Mouse (Mus musculus): ENCODE measurements around the gene Plin2. TPM values are rescaled to one million over a fixed set of nuclear protein-coding genes. Genes with fewer than 3 reads are reported as not detected.
A peak's percentile ranks its signal among the peaks of the same experiment; 100 is the strongest.

Plin2 gene
- 10 to 100 TPM; 13.1 to 15.0 TPM for total RNA-seq (2021)

DNA sequence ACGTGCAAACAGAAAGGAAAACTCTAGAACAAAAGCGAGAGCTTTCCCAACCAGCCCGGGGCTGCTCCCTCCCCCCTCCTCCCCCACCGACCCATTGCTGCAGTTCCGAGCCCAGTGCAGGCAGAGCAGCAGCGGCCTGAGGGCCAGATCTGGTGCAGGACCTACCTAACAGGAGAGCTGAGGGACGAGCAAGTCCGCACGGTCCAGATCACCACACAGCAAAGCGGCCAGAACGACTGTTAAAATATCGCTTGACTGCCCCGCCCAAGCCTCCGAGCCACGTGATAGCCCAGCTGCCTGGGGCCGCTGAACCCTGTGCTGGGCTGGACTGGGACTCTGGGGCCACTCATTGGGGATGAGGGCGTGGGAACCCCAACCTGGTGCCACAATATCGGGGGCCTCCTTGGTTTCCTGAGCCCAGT, at the start of gene Plin2:
Gene Plin2 (minus strand): TSS at position 281 of the 422 bp plus-strand sequence.
- peak in 1 of 2 experiments; percentile 22 for DNase-seq (ENCODE audit: extremely low spot score in 1 of 2, low spot score in 1 of 2)

DNA sequence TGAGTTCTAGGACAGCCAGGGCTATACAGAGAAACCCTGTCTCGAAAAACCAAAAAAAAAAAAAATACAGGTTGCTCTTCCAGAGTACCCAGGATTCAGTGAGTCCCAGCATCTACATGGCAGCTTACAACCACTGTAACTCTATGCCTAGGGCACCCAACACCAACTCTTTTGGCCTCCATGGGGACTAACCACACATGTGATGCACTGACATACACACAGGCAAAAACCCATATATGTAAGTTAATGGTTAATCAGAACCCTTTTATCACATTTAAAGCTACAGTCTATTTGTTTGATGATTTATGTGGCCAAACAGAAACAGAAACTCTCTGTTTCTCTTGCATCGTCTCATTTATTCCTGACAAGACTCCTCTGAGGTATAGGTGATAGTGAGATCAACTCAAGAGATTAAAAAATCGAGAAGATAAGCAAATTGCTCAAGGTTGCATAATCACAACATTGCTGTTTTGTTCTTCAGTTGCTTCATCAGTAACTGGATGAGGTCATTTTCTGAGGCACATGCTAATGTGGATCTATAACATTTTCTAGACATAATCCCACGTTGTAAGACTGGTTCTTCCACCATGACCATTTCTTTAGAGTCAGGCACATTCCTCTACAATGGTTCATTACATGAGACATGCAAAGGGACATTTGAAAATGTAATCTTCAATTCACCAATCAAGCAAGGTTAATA, 49.2 kb upstream of the Plin2 start:
- DNase-seq (ENCODE audit: extremely low spot score in 1 of 2, low spot score in 1 of 2): no peak

DNA sequence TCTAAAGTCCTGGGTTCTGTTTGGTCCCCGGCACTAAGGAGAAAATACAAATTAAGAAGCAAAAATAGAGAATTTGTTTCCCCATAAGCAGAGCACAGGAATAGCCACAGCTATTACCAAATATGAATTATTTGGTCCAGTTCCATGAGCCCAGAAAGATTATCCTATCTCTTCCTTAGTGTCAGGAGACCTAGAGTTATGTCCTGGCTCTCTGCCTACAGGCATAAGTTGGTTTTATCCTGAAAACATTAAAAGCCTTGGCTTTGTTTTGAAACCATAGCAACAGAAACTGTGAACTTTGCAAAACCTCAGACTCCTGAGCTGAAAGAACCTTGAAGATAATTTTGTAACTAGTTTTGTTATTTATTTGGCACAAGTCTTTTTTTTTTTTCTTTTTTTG, 47.3 kb upstream of the Plin2 start:
- DNase-seq (ENCODE audit: extremely low spot score in 1 of 2, low spot score in 1 of 2): no peak

DNA sequence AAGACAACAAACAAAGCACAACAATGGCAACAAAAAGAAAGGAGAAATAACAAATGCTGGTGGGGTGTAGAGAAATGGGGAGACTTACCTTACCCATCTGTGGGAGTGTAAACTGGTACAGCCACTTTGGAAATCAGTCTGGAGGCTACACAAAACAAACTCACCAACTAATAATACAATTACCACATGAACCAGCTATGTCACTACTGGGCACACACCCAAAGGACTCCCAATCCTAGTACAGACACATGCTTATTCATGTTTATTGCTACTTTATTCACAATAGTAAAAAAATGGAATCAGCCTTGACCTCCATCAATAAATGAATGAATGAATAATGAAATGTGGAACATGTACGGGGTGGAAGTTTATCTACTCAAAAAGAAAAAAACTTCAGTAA, 45.5 kb upstream of the Plin2 start:
- no peak for DNase-seq (ENCODE audit: extremely low spot score in 1 of 2, low spot score in 1 of 2)

DNA sequence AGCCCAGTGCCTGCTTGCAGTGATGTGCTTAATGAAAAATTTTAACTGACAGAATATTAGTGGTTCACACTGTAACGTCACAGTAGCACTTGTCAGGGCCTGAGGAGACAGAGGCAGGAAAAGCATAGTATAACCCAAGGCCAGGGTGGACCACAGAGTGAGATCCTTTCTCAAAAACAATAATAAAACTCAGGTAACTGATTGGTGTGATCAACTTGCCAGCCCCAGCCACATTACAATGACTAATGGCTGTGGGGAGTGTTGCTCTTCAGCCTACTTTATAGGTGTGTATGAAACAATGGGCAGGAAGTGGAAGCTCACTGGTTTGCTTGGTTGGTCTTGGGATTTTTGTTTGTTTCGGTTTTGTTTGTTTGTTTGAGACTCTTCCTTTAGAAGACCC, 43.7 kb upstream of the Plin2 start:
- DNase-seq (ENCODE audit: extremely low spot score in 1 of 2, low spot score in 1 of 2): no peak

DNA sequence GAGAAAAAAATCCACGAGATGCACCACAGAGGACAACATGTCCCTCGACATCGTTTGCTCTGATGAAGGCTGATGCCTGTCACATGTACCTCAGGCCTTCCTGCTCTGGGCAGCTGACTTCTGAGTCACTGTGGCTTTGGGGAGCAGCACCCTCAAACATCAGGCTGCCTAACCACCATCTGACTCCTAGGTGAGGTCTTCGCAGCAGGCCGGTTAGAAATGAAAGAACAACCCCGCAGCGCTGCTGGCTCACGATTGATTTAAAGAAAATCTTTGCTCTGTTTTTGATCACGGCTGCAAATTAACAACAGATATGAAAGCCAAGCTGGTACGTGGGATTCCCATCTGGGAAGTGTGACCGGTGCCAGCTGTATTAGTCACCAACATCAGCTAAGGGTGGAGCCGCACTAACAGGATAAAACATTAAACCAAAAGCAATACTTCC, 42.9 kb upstream of the Plin2 start:
- DNase-seq (ENCODE audit: extremely low spot score in 1 of 2, low spot score in 1 of 2): peak; percentile 27 to 43

DNA sequence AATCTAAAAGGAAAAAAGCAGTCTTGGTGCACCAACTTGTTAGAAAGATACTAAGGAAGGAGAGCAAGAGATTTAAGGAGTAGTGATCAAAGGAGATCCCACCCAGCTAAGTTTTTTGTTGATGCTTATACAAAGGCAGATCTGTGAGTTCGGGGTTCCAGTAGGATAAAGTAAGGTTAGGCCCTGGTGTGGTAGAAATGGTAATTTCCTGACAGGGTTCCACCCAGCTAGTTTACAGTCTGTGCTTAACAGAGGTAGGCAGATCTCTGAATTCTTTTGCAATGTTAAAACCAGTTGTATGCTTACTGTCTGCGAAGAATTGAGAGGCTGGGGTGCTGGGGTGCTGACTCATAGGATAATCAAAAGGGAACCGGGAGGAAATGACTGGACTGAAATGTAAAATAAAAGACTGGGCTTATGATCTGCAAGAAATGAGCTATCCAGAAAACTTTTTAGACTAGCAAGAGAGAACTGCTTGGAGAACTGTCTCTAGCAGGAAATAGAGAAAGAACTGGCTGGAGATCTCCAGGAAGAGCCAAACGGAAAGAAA, 40.9 kb upstream of the Plin2 start:
- no peak for DNase-seq (ENCODE audit: extremely low spot score in 1 of 2, low spot score in 1 of 2)

DNA sequence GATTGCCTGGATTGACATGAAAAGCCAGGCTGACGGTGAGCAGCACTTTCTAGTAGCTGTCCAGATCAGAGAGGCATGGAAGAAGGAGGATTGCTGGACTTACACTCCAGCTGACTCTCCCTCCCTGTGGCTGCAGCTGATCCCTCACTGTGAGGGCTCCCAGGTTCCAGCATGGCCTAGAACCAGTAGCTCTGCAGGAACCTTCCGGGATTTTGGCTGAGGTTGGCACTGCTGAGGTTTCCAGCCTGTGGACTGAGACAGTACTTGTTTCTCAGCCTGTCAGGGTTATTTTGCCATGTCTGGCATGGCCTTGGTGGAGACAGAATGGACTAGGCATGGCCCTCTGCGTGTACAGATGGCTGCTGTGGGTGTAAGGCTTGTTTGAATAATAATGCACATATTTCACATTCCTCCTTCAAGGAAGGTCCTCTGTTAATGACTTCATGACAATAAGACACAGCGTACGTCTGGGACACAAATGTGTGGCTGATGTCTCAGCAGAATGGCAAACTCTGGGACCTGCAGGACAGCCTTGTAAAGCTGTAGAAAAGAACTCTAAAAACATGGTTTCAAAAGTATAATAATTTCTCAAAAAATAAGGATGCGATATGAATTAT, 40.3 kb upstream of the Plin2 start:
- DNase-seq (ENCODE audit: extremely low spot score in 1 of 2, low spot score in 1 of 2): no peak

DNA sequence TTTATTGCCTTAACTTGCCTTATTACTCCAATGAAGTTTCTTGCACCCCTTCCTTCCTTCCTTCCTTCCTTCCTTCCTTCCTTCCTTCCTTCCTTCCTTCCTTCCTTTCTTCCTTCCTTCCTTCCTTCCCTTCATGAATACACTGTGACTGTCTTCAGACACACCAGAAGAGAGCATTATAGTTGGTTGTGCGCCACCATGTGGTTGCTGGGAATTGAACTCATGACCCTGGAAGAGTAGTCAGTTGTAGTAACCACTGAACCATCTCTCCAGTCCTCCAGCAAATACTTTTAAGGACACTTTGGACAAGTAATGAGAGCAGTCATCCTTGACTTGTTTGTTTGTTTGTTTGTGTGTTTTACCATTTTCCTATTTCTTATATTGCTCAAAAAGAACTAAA, 38.9 kb upstream of the Plin2 start:
- DNase-seq (ENCODE audit: extremely low spot score in 1 of 2, low spot score in 1 of 2): no peak

DNA sequence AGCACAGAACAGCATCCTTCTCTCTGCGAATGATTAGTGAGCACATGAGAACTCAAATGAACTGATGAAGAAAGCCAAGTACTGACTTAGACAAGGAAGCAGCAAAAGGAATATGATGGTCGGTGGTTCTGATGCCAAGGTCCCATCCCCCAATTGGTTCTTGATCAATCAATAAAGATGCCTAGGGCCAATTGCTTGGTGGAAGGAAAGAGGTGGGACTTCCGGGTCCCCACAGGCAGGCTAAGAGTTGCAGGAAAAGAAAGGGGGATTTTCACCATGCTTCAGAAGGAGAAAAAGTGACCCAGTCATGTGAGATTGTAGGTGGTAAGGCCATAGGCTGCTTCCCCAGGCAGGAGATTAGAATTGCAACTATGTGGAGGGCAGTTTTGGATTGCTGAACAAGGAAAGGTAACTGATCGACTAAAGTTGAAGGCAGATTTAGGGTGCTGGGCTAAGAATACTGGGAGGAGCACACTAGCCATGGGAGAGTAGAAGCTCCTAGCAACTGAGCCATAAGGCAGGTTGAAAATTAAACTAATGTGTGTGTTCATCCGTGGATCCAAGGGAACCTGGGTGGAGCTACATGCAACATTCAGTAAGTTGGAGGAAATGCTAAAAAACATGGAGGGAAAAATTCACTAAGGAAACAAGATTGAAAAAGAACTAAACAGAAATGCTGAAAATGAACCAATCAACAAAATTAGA, 29.5 kb upstream of the Plin2 start:
- no peak for DNase-seq (ENCODE audit: extremely low spot score in 1 of 2, low spot score in 1 of 2)

DNA sequence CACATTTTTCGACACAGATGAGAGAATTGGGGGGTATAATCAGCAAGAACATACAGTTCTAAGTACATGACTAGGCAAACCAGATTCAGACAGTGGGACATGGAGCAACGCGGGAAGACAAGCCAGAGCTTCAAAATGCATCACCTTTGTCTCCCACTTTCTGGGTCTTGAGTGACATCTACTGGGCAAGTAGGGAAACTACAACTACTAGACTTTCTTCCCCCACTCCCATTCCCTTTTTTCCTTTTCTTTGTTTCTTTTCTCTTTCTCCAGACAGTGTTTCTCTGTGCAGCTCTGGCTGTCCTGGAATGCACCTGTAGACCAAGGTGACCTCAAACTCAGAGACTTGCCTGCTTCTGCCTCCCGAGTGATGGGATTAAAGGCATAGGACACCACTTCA, 27.0 kb upstream of the Plin2 start:
- no peak for DNase-seq (ENCODE audit: extremely low spot score in 1 of 2, low spot score in 1 of 2)

DNA sequence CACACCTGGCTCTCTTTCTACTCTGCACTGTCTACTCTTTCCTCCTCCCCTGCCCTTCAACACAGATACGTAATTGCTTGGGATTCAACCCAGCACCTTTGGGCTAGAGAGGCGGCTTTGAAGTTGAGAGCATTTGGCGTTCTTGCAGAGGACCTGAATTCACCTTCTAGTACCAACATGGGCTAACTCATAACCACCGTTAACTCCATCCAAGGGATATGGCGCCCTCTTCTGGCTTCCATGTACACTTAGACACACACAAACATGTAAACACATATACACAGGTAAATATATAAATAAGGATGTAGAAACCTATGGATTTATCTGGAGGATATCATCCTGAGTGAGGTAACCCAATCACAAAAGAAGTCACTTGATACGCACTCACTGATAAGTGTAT, 25.2 kb upstream of the Plin2 start:
- DNase-seq (ENCODE audit: extremely low spot score in 1 of 2, low spot score in 1 of 2): peak in 1 of 2 experiments; percentile 49

DNA sequence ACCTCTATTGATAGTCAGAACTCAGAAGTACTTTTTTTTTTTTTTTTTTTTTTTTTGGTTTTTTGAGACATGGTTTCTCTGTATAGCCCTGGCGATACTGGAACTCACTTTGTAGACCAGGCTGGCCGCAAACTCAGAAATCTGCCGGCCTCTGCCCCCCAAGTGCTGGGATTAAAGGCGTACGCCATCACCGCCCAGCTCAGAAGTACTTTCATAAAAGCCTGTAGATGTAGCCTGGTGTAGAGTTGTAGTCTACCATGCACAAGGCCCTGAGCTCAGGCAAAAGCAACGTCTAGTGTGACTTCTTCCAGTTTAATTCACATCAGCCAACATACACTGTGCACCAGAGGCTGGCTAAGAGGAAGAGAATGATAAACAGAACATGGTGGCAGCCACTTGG, 23.1 kb upstream of the Plin2 start:
- DNase-seq (ENCODE audit: extremely low spot score in 1 of 2, low spot score in 1 of 2): no peak

DNA sequence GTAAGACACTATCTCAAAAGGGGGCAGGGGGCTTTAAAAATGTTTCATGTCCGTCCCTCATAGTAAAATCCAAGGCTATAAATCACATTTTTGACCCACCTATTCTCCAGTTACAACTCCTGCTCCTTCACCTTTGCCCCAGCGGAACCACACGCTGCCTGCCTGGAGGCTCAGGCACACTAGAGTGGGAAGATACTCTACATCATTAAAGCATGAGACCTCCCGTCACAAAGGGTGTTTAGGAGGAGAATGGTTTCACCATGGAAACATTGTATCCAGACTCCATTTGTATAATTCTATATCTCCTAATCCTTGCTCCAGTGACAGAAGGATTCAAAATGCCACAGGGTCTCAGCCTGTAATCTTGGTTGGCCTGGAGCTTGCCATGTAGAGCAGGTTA, 21.4 kb upstream of the Plin2 start:
- DNase-seq (ENCODE audit: extremely low spot score in 1 of 2, low spot score in 1 of 2): no peak

DNA sequence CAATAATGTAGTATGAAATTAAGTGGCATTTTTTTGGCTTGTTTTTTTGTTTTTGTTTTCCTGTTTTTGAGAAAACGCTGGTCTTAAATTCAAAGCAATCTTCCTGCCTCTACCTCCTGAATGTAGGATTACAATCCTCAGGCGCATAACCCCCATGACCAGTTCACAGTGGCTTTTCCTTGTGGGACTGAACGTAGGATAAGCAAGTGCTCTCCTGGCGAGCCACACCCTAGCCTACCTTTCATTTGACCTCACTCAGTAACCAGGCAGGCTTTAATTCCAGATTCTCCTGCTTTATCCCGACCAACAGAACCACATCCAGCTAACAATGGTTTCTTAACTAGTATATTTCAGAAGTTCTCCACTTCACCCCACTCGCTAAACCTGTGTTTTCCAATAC, 20.9 kb upstream of the Plin2 start:
- DNase-seq (ENCODE audit: extremely low spot score in 1 of 2, low spot score in 1 of 2): no peak

DNA sequence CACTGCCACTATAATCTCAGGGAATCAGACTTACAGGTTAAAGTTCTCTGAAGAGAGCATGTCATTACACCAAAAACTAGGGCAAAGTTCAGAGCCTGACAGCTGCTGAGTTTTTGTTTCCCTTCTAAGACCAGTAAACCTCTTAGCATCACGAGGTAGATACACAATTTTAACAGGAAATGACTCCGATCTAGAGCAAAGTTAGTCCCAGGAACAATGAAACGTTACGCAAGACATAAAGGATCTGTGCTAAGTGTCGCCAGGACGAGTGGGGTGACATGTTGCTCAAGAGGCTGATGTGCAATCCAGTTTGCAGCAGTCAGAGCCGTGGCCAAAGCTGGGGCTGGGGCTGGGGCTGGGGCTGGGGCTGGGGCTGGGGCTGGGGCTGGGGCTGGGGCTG, 20.3 kb upstream of the Plin2 start:
- no peak for DNase-seq (ENCODE audit: extremely low spot score in 1 of 2, low spot score in 1 of 2)

DNA sequence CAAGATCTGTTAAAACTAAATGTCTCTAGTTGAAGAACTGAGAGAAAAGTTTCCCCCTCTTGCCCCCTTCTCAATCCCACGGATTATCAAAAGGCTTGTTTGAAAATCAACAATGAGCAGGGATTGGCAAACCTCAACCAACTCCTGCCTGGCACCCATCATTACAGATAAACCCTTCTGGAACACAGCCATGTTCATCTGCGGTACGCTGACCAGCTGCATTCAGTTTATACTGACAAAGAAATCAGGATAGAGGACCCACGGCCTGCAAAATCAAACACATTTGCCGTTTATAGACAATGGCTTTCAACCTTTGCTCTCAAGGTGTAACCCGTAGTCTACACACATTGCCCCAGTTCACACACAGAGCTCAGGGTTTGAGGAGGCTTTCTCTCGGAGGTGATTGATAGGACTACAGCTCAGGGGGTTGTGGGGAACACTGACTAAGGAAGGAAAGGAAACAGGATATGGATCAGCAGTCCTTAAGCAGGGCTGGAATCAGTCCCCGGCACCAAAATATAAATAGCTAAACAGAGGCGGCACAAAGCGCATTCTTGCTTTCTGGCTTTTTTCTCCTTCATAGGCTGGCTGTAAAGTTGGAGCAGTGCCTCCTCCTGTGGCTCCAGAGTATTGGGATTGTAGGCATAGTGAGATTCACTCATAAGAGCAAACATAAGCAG, 19.3 kb upstream of the Plin2 start:
- no peak for DNase-seq (ENCODE audit: extremely low spot score in 1 of 2, low spot score in 1 of 2)

DNA sequence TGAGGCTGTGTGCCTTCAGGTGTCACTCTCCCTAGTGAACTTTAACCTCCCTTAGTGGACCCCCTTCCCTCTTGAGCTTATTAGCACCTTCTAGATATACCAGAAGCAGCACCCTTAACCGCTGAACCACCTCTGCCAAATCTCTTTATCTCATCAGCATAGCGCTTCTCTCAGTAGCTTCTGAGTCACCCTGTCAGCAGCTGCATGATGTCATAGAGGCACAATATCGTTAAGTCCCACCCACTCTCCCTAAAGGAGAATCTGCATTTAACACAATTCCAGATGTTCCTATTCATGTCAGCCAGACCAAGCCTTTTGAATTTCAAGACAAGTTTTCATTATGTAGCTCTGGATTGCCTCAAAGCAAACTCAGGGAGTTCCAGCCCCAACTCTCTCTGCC, 16.7 kb upstream of the Plin2 start:
- no peak for DNase-seq (ENCODE audit: extremely low spot score in 1 of 2, low spot score in 1 of 2)

DNA sequence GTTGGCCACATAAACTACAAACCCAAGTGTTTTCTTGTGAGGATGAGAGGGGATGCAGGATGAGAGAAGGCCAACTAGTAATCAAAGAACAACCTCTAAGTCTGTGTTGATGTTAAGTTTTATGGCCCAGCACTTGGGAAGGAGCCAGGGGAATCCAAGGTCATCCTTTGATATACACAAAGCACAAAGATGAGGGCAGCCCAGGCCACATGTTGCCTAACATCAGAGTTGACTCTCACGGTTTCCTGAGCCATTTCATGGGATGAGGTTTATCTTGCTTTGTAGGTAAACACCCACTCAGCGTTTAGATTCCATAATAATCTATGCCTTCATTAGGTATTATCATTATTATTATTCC, 16.1 kb upstream of the Plin2 start:
- no peak for DNase-seq (ENCODE audit: extremely low spot score in 1 of 2, low spot score in 1 of 2)

DNA sequence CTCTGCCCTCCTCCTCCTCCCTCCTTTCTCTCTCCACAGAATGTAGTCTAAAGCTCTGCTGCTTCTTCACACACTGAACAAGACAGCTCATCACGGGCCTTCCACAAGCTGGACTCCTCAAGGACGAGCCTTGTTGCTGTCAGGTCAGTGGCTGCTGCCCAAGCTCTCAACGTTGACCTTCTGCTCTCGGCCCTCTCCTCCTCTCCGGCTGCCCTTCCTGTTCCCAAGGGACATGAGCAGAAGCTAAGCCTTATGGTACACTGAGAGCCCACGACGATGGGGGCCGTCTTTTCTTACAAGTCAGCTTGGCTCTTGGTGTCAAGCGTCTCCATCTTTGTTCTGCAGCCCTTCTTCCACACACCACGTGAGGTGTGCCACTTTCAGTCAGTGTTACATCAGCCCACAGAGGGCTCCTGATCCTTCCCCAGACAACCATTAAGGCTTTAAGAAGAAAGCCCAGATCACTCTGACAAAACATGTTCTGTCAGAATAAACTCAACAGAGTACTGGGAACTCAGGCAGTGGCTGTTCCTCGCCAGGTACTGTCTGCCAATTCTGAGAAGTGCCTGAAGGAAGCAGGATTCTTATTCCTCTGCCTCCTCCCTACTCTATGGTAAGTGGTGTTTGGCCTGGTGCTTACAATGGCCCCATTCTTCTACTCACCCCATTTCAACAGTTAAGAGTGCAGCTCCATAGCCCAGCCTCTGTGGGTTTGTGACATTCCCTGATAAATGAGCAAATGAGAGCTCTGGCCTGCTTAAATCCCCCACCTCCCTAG, 15.6 kb upstream of the Plin2 start:
- DNase-seq (ENCODE audit: extremely low spot score in 1 of 2, low spot score in 1 of 2): no peak

All from layer of hippocampus, postnatal 25 days (tissue).